Mouse (Mus musculus): ENCODE results near the gene B230104I21Rik. TPM values are rescaled to one million over a fixed set of nuclear protein-coding genes. Genes with fewer than 3 reads are reported as not detected.

Gene B230104I21Rik
- total RNA-seq (2023; ENCODE audit: inconsistent age), result not detected in 4 replicates

GRCm38 (mm10) chr4:154335761-154336160, at the start of gene B230104I21Rik:
Gene B230104I21Rik, plus strand, starts transcription at chr4:154336127.

GRCm38 (mm10) chr4:154301466-154301881, 34.5 kb upstream of the B230104I21Rik start, which contains the start of gene Arhgef16:
Gene Arhgef16, minus strand, starts transcription at chr4:154301676.

Other genes starting within 250 kb of the B230104I21Rik start
- gene Trp73, start 195.9 kb upstream of the B230104I21Rik start, total RNA-seq (2023; ENCODE audit: inconsistent age), result not detected in 4 replicates
- 14.8 to 25.0 TPM (median 18.3 TPM) in 4 replicates for gene Wrap73, start 193.8 kb upstream of the B230104I21Rik start, total RNA-seq (2023; ENCODE audit: inconsistent age)
- gene Tprgl, start 175.5 kb upstream of the B230104I21Rik start, total RNA-seq (2023; ENCODE audit: inconsistent age), result 113 to 127 TPM (median 116 TPM) in 4 replicates
- not detected in 4 replicates for gene Megf6, start 165.4 kb upstream of the B230104I21Rik start, total RNA-seq (2023; ENCODE audit: inconsistent age)
- gene Arhgef16, start 34.5 kb upstream of the B230104I21Rik start, total RNA-seq (2023; ENCODE audit: inconsistent age), result not detected in 4 replicates

All from B cell, adult (primary cell).